Mouse (Mus musculus): Measurements from ENCODE around the gene Cep290. TPM values are rescaled to one million over a fixed set of nuclear protein-coding genes. Genes with fewer than 3 reads are reported as not detected.

The Cep290 gene
- polyA plus RNA-seq (2016; fragmentation: Nextera tagmentation; extraction: Ambion mirVana) = 8.1 and 8.8 TPM in 2 replicates

DNA sequence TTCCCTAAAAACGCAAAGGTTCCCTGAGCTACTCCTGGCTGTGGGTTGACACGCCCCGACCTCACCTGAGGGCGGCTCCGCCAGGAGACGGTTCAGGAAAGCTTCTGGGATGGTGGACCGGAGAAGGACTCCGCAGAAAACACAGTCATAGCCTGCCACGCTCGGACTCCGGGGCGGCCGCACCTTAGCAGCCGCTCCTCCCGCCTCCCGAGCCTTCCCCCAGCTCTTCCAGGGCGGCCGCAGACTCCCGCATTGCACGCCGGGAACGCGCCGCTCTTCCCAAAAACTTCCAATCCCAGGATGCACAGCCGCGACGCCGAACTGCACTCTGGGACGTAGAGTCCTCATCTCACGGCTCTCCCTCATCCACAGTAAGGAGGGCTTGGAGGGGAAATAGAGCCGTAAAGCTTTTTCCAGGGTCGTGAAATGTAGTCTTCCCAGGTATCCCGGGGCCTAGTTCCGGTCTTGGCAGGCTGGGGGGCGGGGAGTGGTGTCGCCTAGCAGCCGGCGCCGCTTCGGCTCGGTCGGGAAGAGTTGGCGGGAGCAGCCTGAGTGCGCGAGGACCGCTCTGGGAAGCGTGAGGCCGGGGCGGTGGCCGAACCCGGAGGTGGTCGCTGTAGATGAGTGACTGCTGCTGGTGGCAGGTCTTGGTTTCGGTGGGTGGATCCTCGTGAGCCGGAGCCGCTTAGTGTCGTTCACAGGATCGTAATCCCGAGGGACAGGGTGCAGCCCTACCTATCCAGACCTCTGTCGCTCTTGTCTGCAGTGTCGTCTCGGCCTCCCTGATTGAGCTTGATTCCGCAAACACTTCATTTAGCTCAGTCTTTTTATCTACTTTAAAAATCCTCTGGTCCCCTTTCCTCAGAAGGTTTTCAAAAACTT, at the start of gene Cep290, which contains the start of gene Tmtc3:
Gene Cep290, plus strand, starts transcription at position 462 of the 882 bp plus-strand sequence.
Gene Tmtc3, minus strand, starts transcription at position 254 of the 882 bp plus-strand sequence.
- H3K9ac ChIP-seq (replicated peaks) = peak within 1 kb of the TSS; percentile 84
- H3K4me2 ChIP-seq (replicated peaks) = peak within 1 kb of the TSS; percentile 81
- H3K27me3 ChIP-seq = no peaks in the 10 kb centered on the region
- 1% methylated on average over 63 of the region's 63 CpGs for WGBS
- peak; percentile 99 for ATAC-seq (ENCODE audit: low FRiP score, low read depth)
- H3K4me1 ChIP-seq = peaks cover 2% of the 10 kb centered on the region; the same call in 1 of the 2 replicates
- no peaks in the 10 kb centered on the region for H3K36me3 ChIP-seq
- peak within 1 kb of the TSS; percentile 66 for H3K27ac ChIP-seq (replicated peaks)
- no peaks in the 10 kb centered on the region for H3K9me3 ChIP-seq
- H3K4me3 ChIP-seq = peak within 1 kb of the TSS; percentile 81

DNA sequence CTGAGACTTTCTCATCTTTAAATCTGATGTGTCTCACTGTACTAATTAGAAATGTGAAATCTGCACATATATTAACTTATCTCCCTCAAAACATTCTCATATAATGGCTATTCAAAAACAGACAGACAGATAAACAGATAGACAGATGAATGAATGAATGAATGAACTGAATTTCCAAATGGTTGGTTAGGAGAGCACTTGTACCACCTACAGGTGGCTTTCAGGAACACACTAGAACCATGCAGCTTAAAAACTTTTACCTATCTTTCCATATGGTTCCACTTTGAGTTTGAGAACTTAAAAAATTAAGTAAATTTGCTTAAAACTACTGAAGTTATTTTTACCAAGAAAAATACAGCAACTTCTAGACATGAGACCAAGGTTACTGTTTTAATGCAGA, 38.0 kb upstream of the Cep290 start:
- ATAC-seq (ENCODE audit: low FRiP score, low read depth) = no peak
- Histone ChIP-seq H3K9ac (replicated peaks) (no peak overlapping the region), H3K27me3 (no peaks in the 10 kb centered on the region), H3K4me1 (no peaks in the 10 kb centered on the region), H3K36me3 (peaks cover 15% of the 10 kb centered on the region), H3K9me3 (no peaks in the 10 kb centered on the region), H3K27ac (replicated peaks) (no peak overlapping the region), H3K4me3 (no peak overlapping the region), H3K4me2 (replicated peaks) (no peak overlapping the region)

DNA sequence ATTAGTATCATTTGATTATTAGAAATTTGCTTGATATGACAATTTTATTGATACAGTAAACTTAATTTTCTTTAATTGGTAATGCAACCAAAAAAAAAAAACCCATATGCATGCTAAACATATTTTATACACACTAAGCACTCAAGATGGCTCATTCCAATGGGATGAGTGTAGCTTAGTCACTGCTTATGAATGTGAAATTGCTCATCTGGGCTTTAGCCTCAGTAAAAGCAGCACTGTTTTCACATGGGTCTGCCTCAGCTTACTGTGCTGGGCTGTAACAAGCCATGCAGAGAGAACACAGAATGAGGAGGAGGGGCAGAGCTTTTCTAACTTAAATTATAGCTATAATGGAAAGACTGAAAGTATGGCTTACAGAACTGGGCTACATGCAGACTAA, 26.8 kb upstream of the Cep290 start:
- Histone ChIP-seq H3K9ac (replicated peaks) (no peak overlapping the region), H3K4me3 (no peak overlapping the region), H3K4me2 (replicated peaks) (no peak overlapping the region), H3K27ac (replicated peaks) (no peak overlapping the region), H3K27me3 (no peaks in the 10 kb centered on the region), H3K9me3 (no peaks in the 10 kb centered on the region), H3K4me1 (no peaks in the 10 kb centered on the region), H3K36me3 (peaks cover 17% of the 10 kb centered on the region)
- ATAC-seq (ENCODE audit: low FRiP score, low read depth) = no peak

DNA sequence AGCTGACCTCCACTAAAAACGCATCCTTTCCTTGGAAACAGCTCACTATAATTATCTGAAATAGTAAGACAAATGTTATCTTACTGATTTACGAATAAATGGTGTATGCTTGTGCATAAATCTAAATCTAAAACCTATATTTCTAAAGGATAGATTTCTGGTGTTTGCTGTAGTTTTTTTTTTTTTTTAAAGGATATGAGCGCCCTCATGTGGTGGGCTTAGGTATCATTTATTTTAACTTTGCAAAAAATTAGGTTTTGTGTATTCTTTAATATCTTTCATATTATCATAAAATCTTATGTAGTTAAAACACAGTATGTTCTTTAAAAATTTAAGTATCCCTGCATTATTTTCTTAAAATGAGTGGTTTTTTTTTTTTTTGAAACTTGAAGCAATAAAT, 12.3 kb upstream of the Cep290 start:
- Histone ChIP-seq H3K36me3 (peaks cover 20% of the 10 kb centered on the region; the same call in 1 of the 2 replicates), H3K4me1 (no peaks in the 10 kb centered on the region), H3K4me2 (replicated peaks) (no peak overlapping the region), H3K4me3 (no peak overlapping the region), H3K27me3 (no peaks in the 10 kb centered on the region), H3K27ac (replicated peaks) (no peak overlapping the region), H3K9me3 (no peaks in the 10 kb centered on the region), H3K9ac (replicated peaks) (no peak overlapping the region)
- 57% methylated on average over 3 of the region's 3 CpGs for WGBS
- ATAC-seq (ENCODE audit: low FRiP score, low read depth) = no peak

DNA sequence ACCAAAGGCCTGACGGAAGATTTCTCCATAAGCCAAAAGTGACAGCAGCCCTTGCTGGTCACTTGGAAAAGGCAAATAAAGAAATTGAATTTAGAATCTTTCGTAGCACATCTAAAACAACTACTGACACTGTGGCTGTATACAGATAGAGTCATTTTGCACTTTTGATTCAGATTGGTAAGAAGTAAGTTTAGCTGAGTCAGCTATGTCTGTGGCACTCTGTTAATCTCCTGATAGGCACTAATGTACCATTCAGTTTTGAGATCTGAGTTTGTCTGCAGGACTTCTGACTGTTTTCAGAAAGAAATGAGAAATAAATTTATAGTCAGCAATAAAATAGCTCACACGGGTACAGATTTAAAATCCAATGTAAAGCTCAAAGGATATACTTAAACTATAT, 7.8 kb upstream of the Cep290 start:
- H3K4me2 ChIP-seq (replicated peaks) = no peak overlapping the region
- H3K36me3 ChIP-seq = peaks cover 16% of the 10 kb centered on the region; the same call in 1 of the 2 replicates
- no peak overlapping the region for H3K4me3 ChIP-seq
- no peaks in the 10 kb centered on the region for H3K27me3 ChIP-seq
- 94% methylated on average over 3 of the region's 3 CpGs for WGBS
- no peak for ATAC-seq (ENCODE audit: low FRiP score, low read depth)
- no peak overlapping the region for H3K9ac ChIP-seq (replicated peaks)
- H3K9me3 ChIP-seq = no peaks in the 10 kb centered on the region
- no peaks in the 10 kb centered on the region for H3K4me1 ChIP-seq
- no peak overlapping the region for H3K27ac ChIP-seq (replicated peaks)

DNA sequence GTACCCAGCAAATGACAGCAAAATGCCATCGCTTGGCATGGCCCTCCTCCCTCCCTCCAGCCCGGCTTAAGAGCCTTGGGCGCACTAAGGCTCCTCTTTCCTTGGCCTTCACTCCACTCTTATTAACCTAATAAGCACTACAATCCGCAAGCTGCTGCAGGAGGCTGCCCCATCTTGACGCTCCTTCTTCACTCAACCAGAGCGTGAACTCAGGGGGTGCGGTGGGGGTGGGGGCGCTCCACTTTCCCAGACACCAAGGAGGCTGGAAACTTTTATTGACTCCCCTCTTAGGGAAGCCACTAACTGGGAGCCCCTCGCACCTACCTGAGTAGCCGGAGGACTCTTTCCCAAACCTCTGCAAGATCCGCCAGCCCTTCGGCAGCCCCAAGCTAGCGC, 659 bp upstream of the Cep290 start:
- Histone ChIP-seq H3K4me3 (peak overlapping the region; percentile 81), H3K9ac (replicated peaks) (peak overlapping the region; percentile 84), H3K9me3 (no peaks in the 10 kb centered on the region), H3K27ac (replicated peaks) (peak overlapping the region; percentile 66), H3K4me2 (replicated peaks) (peak overlapping the region; percentile 81), H3K36me3 (no peaks in the 10 kb centered on the region), H3K4me1 (peaks cover 2% of the 10 kb centered on the region; the same call in 1 of the 2 replicates), H3K27me3 (no peaks in the 10 kb centered on the region)
- under 1% methylated on average over 13 of the region's 13 CpGs for WGBS
- ATAC-seq (ENCODE audit: low FRiP score, low read depth) = no peak; the same call in 1 of the 2 replicates

DNA sequence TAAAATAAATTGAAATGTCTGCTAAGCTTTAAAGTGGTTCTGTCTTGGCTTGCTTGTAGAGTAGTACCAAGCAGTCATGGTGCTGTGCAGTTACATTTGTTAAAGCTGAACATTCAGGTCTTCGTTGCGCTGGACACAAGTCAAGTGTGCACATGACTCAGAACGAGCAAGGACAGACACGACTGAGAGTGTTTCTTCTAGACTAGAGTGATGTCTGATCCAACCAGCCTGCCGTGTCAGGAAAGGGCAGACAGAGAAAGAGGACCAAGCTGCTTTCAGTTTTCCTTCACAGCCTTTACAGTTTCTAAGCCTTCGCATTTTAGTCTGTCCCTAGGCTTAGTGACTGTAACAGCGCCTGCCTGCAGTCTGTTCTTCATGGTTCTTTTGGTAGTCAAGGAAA, 4.6 kb downstream of the Cep290 start:
- no peak for ATAC-seq (ENCODE audit: low FRiP score, low read depth)
- no peaks in the 10 kb centered on the region for H3K9me3 ChIP-seq
- H3K4me3 ChIP-seq = no peak overlapping the region
- H3K27me3 ChIP-seq = no peaks in the 10 kb centered on the region
- no peak overlapping the region for H3K9ac ChIP-seq (replicated peaks)
- peaks cover 10% of the 10 kb centered on the region for H3K36me3 ChIP-seq
- H3K27ac ChIP-seq (replicated peaks) = no peak overlapping the region
- WGBS = 94% methylated on average over 7 of the region's 7 CpGs
- no peaks in the 10 kb centered on the region for H3K4me1 ChIP-seq
- H3K4me2 ChIP-seq (replicated peaks) = no peak overlapping the region

DNA sequence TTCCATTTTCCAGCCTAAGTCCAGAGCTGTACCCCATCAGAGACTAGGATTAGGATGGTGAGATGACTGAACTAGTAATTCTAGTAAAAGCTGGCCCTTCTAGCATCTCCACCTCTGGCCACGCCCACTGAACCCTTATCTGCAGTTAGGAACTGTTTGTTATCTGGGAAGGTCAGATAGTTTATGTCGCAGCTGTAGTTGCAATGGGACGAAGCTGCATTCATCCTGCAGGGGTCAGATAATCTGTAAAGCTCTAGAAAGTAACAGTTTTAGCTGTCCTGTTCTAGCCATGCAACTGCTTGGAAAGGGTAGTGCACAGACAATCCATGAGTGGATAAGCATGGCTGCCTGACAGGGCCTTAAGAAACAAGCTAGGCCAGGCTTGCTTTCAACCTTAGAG, 11.0 kb downstream of the Cep290 start:
- Histone ChIP-seq H3K27me3 (no peaks in the 10 kb centered on the region), H3K9me3 (no peaks in the 10 kb centered on the region), H3K4me3 (no peak overlapping the region), H3K27ac (replicated peaks) (no peak overlapping the region), H3K9ac (replicated peaks) (no peak overlapping the region), H3K4me1 (no peaks in the 10 kb centered on the region), H3K36me3 (peaks cover 15% of the 10 kb centered on the region), H3K4me2 (replicated peaks) (no peak overlapping the region)
- no peak for ATAC-seq (ENCODE audit: low FRiP score, low read depth)
- WGBS = 87% methylated on average over 3 of the region's 3 CpGs

DNA sequence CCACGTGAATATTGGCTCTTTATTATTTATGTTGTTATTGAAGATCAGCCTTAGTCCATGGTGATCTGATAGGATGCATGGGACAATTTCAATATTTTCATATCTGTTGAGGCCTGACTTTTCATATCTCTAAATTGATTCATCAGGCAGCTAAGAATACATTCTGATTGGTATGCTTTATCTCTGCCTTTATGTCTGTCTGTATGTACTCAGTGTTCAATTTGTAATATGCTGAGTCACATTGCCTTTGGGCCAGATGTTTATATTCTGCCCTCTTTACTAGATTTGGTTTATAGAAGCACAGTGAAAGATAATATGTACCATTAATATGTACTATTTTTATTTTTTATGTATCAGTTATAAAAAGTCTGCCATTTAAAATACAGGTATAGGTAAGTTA, 20.8 kb downstream of the Cep290 start:
- no peak overlapping the region for H3K4me2 ChIP-seq (replicated peaks)
- H3K4me3 ChIP-seq = no peak overlapping the region
- H3K9ac ChIP-seq (replicated peaks) = no peak overlapping the region
- WGBS = 92% methylated on average over 1 of the region's 1 CpGs
- H3K4me1 ChIP-seq = no peaks in the 10 kb centered on the region
- peaks cover 17% of the 10 kb centered on the region for H3K36me3 ChIP-seq
- H3K9me3 ChIP-seq = no peaks in the 10 kb centered on the region
- no peak for ATAC-seq (ENCODE audit: low FRiP score, low read depth)
- H3K27me3 ChIP-seq = no peaks in the 10 kb centered on the region
- no peak overlapping the region for H3K27ac ChIP-seq (replicated peaks)

DNA sequence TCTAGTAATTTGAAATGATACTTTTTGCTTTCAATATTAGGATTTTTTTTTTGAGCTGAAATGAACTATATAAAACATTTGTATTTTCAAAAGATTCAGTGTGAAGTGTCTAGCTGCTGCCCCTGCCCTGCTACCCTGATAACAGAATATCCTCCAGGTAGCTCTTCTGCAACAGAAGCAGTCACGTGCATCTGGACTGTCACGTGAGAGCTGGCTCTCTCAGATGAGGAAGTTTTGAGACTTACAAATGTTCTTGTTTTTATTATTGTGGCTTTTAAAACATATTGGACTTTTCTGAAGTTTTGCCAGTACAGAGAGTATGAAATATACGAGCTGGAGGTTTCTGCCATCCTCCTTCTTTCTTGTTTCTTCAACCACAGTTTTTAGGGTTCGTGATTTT, 34.3 kb downstream of the Cep290 start:
- Histone ChIP-seq H3K4me1 (no peaks in the 10 kb centered on the region), H3K9me3 (no peaks in the 10 kb centered on the region), H3K4me2 (replicated peaks) (no peak overlapping the region), H3K9ac (replicated peaks) (no peak overlapping the region), H3K36me3 (peaks cover 16% of the 10 kb centered on the region), H3K4me3 (no peak overlapping the region), H3K27me3 (no peaks in the 10 kb centered on the region), H3K27ac (replicated peaks) (no peak overlapping the region)
- ATAC-seq (ENCODE audit: low FRiP score, low read depth) = no peak
- 88% methylated on average over 4 of the region's 4 CpGs for WGBS

DNA sequence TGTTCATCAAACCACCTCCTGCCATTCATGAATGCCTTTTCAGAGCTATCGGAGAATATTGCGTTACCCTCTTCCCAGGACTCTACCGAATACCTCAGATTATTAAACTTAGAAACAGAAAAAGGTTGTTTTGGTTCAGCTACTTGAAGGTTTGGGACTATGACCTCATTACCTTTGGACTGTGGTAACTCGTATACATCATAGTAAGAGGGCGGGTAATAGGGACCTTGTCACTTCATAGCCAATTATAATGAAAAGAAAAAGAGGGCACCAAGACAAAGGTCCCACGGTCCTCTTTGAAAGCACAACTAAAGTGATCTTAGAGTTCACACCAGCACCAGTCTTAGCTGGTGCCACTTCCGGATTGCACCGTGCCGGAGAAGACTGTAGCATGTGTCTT, 35.0 kb downstream of the Cep290 start:
- no peaks in the 10 kb centered on the region for H3K9me3 ChIP-seq
- no peaks in the 10 kb centered on the region for H3K4me1 ChIP-seq
- H3K27me3 ChIP-seq = no peaks in the 10 kb centered on the region
- 91% methylated on average over 9 of the region's 9 CpGs for WGBS
- H3K4me3 ChIP-seq = no peak overlapping the region
- H3K4me2 ChIP-seq (replicated peaks) = no peak overlapping the region
- H3K36me3 ChIP-seq = peaks cover 16% of the 10 kb centered on the region
- ATAC-seq (ENCODE audit: low FRiP score, low read depth) = no peak
- H3K27ac ChIP-seq (replicated peaks) = no peak overlapping the region
- no peak overlapping the region for H3K9ac ChIP-seq (replicated peaks)

DNA sequence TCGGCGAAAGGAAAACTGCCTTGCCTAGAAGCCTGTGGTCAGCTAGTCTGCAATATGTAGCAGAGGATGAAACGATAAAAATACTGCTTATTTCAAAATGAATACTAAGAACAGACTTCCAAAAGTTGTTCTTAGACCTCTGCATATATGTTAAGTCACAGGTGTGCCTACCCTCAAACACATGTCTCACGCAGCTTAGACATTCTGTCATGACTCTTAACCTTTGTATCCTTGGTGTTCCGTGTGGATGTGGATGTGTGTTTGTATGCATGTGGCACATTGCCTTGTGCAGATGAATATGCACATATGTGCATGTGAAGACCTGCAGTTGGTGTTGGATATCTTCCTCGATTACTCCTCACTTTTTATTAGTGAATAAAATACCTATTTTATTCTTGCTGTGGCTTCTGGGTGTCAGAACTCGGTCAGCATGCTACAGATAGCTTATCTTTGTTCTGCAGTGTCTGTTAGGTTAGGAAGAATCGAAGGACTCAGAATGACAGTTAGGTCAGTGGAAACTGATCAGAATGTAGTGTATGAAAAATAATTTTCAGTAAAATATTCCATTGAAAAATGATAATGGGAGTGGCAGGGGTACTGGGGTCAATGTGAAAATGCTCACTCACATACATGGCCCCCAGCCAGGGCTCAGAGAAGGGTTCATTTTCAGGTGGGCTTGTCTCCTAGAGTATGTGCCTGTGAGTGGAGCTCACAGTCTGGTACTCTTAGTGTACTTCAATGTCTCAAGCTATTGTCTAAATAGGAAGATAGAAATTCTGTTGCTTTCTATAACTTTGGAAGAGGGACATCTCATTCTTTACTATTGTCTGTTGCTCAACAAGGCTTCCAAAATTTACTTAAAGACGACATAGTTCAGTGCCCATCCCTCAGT, 37.4 kb downstream of the Cep290 start:
- 0 out of 2 replicates have a peak, but pooled peaks cover 8% of the 10 kb centered on the region for H3K36me3 ChIP-seq
- no peak overlapping the region for H3K9ac ChIP-seq (replicated peaks)
- no peaks in the 10 kb centered on the region for H3K4me1 ChIP-seq
- 89% methylated on average over 9 of the region's 9 CpGs for WGBS
- no peak for ATAC-seq (ENCODE audit: low FRiP score, low read depth)
- no peak overlapping the region for H3K27ac ChIP-seq (replicated peaks)
- H3K4me2 ChIP-seq (replicated peaks) = no peak overlapping the region
- H3K27me3 ChIP-seq = no peaks in the 10 kb centered on the region
- H3K4me3 ChIP-seq = no peak overlapping the region
- no peaks in the 10 kb centered on the region for H3K9me3 ChIP-seq
